Mouse (Mus musculus): ENCODE measurements around the gene Rbp1.

DNA sequence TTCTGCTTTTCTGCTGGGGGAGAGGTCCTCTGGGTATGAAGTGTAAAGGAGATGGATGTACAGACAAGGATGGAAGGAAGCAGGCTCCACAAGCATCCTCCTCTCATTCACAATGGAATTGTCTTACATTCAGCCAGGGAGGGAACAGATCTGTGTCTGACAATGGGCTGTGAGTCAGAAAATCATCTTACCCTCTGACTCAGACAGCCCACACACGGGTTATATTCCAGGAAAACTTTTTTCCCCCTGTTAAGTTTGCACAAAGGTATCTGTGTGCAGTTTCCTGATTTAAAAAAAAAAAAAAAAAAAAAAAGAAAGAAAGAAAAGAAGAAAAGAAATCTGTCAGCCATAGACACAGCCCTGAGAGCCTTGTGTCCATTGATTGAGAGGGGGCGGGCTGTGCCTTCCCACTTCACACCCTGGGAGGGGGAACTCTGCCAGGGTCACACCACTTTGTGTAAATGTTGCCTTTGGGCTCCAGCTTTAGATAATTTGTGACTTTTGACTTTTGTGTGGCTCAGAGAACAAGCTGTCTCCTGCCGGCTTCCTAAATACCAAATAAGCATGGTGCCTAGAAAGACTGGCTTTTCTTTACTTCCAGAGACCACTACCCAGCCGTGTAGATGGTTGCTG is 11.3 kb downstream of the Rbp1 start:
- no peak for TF ChIP-seq KAT2A (conservative IDR thresholded peaks at IDR 0.05; ENCODE audit: low read depth, low read length)
- no peak for TF ChIP-seq TCF12 (IDR thresholded peaks at IDR 0.05; ENCODE audit: low read depth, low read length)
- TF ChIP-seq POLR2AphosphoS5 (IDR thresholded peaks at IDR 0.05; ENCODE audit: borderline replicate concordance, low read depth, low read length) = no peak

All from MEL (cell line).